Mouse (Mus musculus) C2C12 (cell line): ENCODE measurements around the gene Kdm6a. TPM values are rescaled to one million over a fixed set of nuclear protein-coding genes. Genes with fewer than 3 reads are reported as not detected.

Source experiments
- H3K27me3 ChIP-seq: one replicate; pipeline ENCODE4 v1.6.1; 2011; ENCODE audit not compliant: control insufficient read depth, insufficient read depth, insufficient read length
- H3K36me3 ChIP-seq: one replicate; pipeline ENCODE4 v1.6.1; 2011; ENCODE audit not compliant: control insufficient read depth, insufficient read depth
- H3K4me3 ChIP-seq: one replicate; pipeline ENCODE4 v1.5.1; 2011; ENCODE audit warnings: mild to moderate bottlenecking, control low read depth; ENCODE audit not compliant: poor library complexity, insufficient read depth, severe bottlenecking
- H3K79me2 ChIP-seq: one replicate; pipeline ENCODE4 v1.6.1; 2011; ENCODE audit not compliant: control insufficient read depth, insufficient read depth
- H3K79me3 ChIP-seq: one replicate; pipeline ENCODE4 v1.6.1; 2011; ENCODE audit warnings: low read depth, control low read depth
- H3ac ChIP-seq: one replicate; pipeline ENCODE3; 2011; ENCODE audit warnings: low read depth; ENCODE audit not compliant: control insufficient read depth, insufficient read length
- CEBPB ChIP-seq: IDR thresholded peaks from one replicate; pipeline ENCODE4 v1.6.1; 2011; ENCODE audit warnings: low read depth, mild to moderate bottlenecking, control low read depth, moderate library complexity
- CTCF ChIP-seq: IDR thresholded peaks from one replicate; pipeline ENCODE4 v1.5.1; 2011; ENCODE audit not compliant: control insufficient read depth, insufficient read depth, insufficient read length
- FOSL1 ChIP-seq: IDR thresholded peaks from one replicate; pipeline ENCODE4 v1.8.0; 2011; ENCODE audit warnings: mild to moderate bottlenecking, low read length; ENCODE audit not compliant: poor library complexity, insufficient read depth, severe bottlenecking
- MAX ChIP-seq: IDR thresholded peaks from one replicate; pipeline ENCODE4 v1.6.1; 2011; ENCODE audit warnings: mild to moderate bottlenecking, control low read depth
- MYOD1 ChIP-seq: IDR thresholded peaks from one replicate; pipeline ENCODE4 v1.6.1; 2011; ENCODE audit warnings: low read depth; ENCODE audit not compliant: control insufficient read depth, insufficient read length
- MYOG ChIP-seq: IDR thresholded peaks from one replicate; pipeline ENCODE4 v1.6.1; 2011; ENCODE audit not compliant: control insufficient read depth, insufficient read length; ENCODE audit errors: extremely low read depth
- USF1 ChIP-seq: IDR thresholded peaks from one replicate; pipeline ENCODE4 v1.6.1; 2011; ENCODE audit warnings: low read depth, mild to moderate bottlenecking, control low read depth, moderate library complexity
- long read RNA-seq, 2 experiments: library from polyadenylated mRNA; unstranded; transcript quantifications; one replicate each; pipeline ENCODE4 v2.0.0; 2019 to 2020
- polyA plus RNA-seq: library from polyadenylated mRNA; unstranded; fragments of >200 nt; fragmentation: generic; extraction: Trizol; gene quantifications from one replicate; pipeline ENCODE4 v1.2.1, GENCODE M21; 2012; ENCODE audit warnings: missing spikeins

The Kdm6a gene
- polyA plus RNA-seq = 3.4 TPM
- long read RNA-seq, experiment 1, partial matches to known transcripts = 1 of 1 reads
- long read RNA-seq, experiment 1, other reads (novel, unspliced or antisense) = 0 of 1 reads
- long read RNA-seq, experiment 2, full-length matches to known transcripts = 11 of 47 reads
- long read RNA-seq, experiment 2, partial matches to known transcripts = 10 of 47 reads
- long read RNA-seq, experiment 2, other reads (novel, unspliced or antisense) = 26 of 47 reads

GRCm38 (mm10) chrX:18162192-18162857 is at the start of gene Kdm6a:
Gene Kdm6a, plus strand, starts transcription at chrX:18162575.
- peak; percentile 58 for TF ChIP-seq MAX
- TF ChIP-seq USF1 = peak; percentile 98
- no peak for TF ChIP-seq MYOD1
- H3K79me3 ChIP-seq = peaks cover 40% of the 10 kb centered on the region
- no peaks in the 10 kb centered on the region for H3K27me3 ChIP-seq
- H3ac ChIP-seq = peak within 1 kb of the TSS; percentile 76
- peak within 1 kb of the TSS; percentile 68 for H3K4me3 ChIP-seq
- H3K79me2 ChIP-seq = peaks cover 43% of the 10 kb centered on the region
- H3K36me3 ChIP-seq = no peaks in the 10 kb centered on the region

- Histone ChIP-seq H3K4me3 (no peak within 1 kb of the TSS), H3K36me3 (no peaks in the 10 kb centered on the region), H3K79me3 (no peaks in the 10 kb centered on the region), H3K27me3 (no peaks in the 10 kb centered on the region), H3ac (no peak within 1 kb of the TSS), H3K79me2 (no peaks in the 10 kb centered on the region)
- TF ChIP-seq MYOD1 (no peak), MYOG (no peak), CTCF (no peak), MAX (no peak), CEBPB (no peak), USF1 (no peak), FOSL1 (no peak)
These were observed 16.8 kb upstream of the Kdm6a start, which contains the start of gene Dusp21 for GRCm38 (mm10) chrX:18145557-18145956. Gene Dusp21, plus strand, starts transcription at chrX:18145857.

- peaks cover 30% of the 10 kb centered on the region for H3K79me2 ChIP-seq
- peaks cover 27% of the 10 kb centered on the region for H3K79me3 ChIP-seq
- H3K27me3 ChIP-seq = no peaks in the 10 kb centered on the region
- H3ac ChIP-seq = no peak overlapping the region
- no peak for TF ChIP-seq MYOD1
- no peak for TF ChIP-seq CEBPB
- TF ChIP-seq CTCF = no peak
- TF ChIP-seq MYOG = no peak
- H3K36me3 ChIP-seq = no peaks in the 10 kb centered on the region
- no peak overlapping the region for H3K4me3 ChIP-seq
These were observed 1.5 kb upstream of the Kdm6a start for GRCm38 (mm10) chrX:18160734-18161442.

- Histone ChIP-seq H3K27me3 (no peaks in the 10 kb centered on the region), H3ac (peak overlapping the region; percentile 48), H3K4me3 (peak overlapping the region; percentile 68), H3K79me2 (peaks cover 39% of the 10 kb centered on the region), H3K36me3 (no peaks in the 10 kb centered on the region), H3K79me3 (peaks cover 34% of the 10 kb centered on the region)
- TF ChIP-seq FOSL1 = no peak
- TF ChIP-seq CTCF = no peak
- no peak for TF ChIP-seq MAX
- TF ChIP-seq MYOG = no peak
- no peak for TF ChIP-seq MYOD1
- no peak for TF ChIP-seq USF1
- TF ChIP-seq CEBPB = no peak
These were observed 581 bp upstream of the Kdm6a start for GRCm38 (mm10) chrX:18161796-18162191.

GRCm38 (mm10) chrX:18162861-18163731 is 721 bp downstream of the Kdm6a start:
- Histone ChIP-seq H3K79me2 (peaks cover 51% of the 10 kb centered on the region), H3K4me3 (peak overlapping the region; percentile 68), H3K79me3 (peaks cover 47% of the 10 kb centered on the region), H3K36me3 (no peaks in the 10 kb centered on the region), H3K27me3 (no peaks in the 10 kb centered on the region), H3ac (peak overlapping the region; percentile 76)
- TF ChIP-seq MYOD1 = no peak
- no peak for TF ChIP-seq FOSL1
- no peak for TF ChIP-seq MYOG
- no peak for TF ChIP-seq CTCF
- no peak for TF ChIP-seq USF1
- TF ChIP-seq CEBPB = no peak
- no peak for TF ChIP-seq MAX
